Mouse (Mus musculus): ENCODE results near the gene Syt8. TPM values are rescaled to one million over a fixed set of nuclear protein-coding genes. Genes with fewer than 3 reads are reported as not detected.
"Not testable (repeated sequence)": the region's sequence is repeated elsewhere in the genome, so short reads cannot be mapped to it uniquely, and the experiment has no call there.

The Syt8 gene
- polyA plus RNA-seq, 1 experiment from 2014 or later = not detected

DNA sequence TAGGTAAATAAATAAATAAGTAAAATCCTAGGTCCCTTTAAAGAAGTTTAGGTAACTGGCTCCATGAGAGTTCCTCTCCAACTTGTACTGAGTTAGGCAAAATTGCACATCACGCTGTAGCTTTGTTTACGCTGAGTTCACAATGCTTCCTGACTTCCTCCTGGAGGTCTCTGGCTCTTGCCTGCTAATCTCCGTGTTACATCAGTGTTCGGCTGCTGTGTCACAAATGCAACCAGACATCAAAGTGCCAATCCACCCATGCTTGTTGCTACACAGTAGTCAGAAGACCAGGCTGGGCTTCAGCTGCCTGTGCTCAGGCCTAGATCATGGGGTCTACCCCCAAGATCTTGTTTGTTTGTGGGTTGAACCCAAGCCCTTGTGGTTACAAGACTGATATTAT, 31.1 kb upstream of the Syt8 start:
- ATAC-seq = no peak
- 87% methylated on average over 4 of the region's 4 CpGs for WGBS
- H3K4me1 ChIP-seq (ENCODE audit: control insufficient read depth, insufficient read depth, low read depth, low read length) = no peaks in the 10 kb centered on the region
- H3K27ac ChIP-seq (ENCODE audit: low read depth, low read length) = no peak overlapping the region
- H3K9me3 ChIP-seq (ENCODE audit: control insufficient read depth, low read length) = no peaks in the 10 kb centered on the region
- H3K27me3 ChIP-seq (replicated peaks; ENCODE audit: control insufficient read depth, insufficient read depth, low read length) = no peaks in the 10 kb centered on the region
- H3K9ac ChIP-seq (ENCODE audit: low read depth, low read length) = no peak overlapping the region
- H3K4me2 ChIP-seq (ENCODE audit: low read length) = no peak overlapping the region
- no peaks in the 10 kb centered on the region for H3K36me3 ChIP-seq (ENCODE audit: control insufficient read depth, insufficient read depth, low read length)
- H3K4me3 ChIP-seq (ENCODE audit: low read length) = no peak overlapping the region

DNA sequence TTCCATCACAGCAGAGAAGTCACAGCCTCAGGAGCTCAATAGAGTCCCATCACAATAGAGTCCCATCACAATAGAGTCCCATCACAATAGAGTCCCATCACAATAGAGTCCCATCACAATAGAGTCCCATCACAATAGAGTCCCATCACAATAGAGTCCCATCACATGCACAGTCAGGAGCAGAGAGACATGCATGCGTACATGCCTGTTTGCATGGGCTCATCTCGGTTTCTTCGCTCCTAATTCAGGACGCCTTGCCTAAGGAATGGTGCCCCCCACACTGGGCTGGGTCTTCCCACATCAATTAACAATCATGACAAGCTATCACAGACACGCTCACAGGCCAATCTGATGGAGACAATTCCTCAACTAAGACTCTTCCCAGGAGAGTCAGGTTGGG, 29.5 kb upstream of the Syt8 start:
- not testable (repeated sequence) for H3K9ac ChIP-seq (ENCODE audit: low read depth, low read length); H3K4me2 ChIP-seq (ENCODE audit: low read length); H3K36me3 ChIP-seq (ENCODE audit: control insufficient read depth, insufficient read depth, low read length); H3K9me3 ChIP-seq (ENCODE audit: control insufficient read depth, low read length); H3K27me3 ChIP-seq (replicated peaks; ENCODE audit: control insufficient read depth, insufficient read depth, low read length); H3K27ac ChIP-seq (ENCODE audit: low read depth, low read length); H3K4me1 ChIP-seq (ENCODE audit: control insufficient read depth, insufficient read depth, low read depth, low read length); ATAC-seq; H3K4me3 ChIP-seq (ENCODE audit: low read length)
- WGBS = 76% methylated on average over 5 of the region's 5 CpGs

DNA sequence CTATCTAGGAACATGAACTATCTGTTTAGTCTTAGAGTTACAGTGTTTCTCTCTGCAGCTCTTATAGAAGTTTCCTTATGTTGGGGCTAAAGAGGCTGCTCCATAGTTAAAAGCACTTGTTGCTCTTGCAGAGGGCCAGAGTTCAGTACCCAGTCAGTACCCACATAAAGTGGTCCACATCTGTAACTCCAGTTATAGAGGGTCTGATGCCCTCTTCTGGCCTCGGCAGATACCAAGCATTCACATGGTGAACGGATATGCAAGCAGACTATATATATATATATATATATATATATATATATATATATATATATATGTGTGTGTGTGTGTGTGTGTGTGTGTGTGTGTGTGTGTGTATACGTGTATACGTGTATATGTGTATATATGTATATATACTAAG, 26.7 kb upstream of the Syt8 start:
- Histone ChIP-seq H3K9ac (ENCODE audit: low read depth, low read length) (no peak overlapping the region), H3K4me2 (ENCODE audit: low read length) (no peak overlapping the region), H3K27me3 (replicated peaks; ENCODE audit: control insufficient read depth, insufficient read depth, low read length) (no peaks in the 10 kb centered on the region), H3K4me1 (ENCODE audit: control insufficient read depth, insufficient read depth, low read depth, low read length) (no peaks in the 10 kb centered on the region), H3K36me3 (ENCODE audit: control insufficient read depth, insufficient read depth, low read length) (no peaks in the 10 kb centered on the region), H3K27ac (ENCODE audit: low read depth, low read length) (no peak overlapping the region), H3K9me3 (ENCODE audit: control insufficient read depth, low read length) (no peaks in the 10 kb centered on the region), H3K4me3 (ENCODE audit: low read length) (no peak overlapping the region)
- 73% methylated on average over 4 of the region's 4 CpGs for WGBS
- ATAC-seq = no peak

DNA sequence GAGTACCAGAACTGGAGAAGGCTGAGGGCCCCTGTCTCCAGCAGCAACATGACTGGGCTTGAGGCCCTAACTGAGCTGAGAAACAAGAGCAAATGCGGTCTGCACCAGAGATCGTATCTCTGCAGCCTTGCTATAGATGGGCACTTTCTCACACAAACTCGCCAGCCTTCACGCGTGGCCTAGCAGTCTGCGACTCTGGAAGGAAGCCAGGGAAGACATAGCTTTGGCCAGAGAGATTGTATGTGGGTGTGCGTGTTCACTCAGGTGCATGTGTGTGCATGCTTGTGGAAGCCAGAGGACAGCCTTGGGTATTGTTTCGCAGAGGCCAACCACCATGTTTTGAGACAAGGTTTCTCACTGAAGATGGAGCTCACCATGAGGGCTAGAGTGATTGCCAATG, 26.0 kb upstream of the Syt8 start:
- Histone ChIP-seq H3K27me3 (replicated peaks; ENCODE audit: control insufficient read depth, insufficient read depth, low read length) (no peaks in the 10 kb centered on the region), H3K36me3 (ENCODE audit: control insufficient read depth, insufficient read depth, low read length) (no peaks in the 10 kb centered on the region), H3K4me3 (ENCODE audit: low read length) (no peak overlapping the region), H3K4me2 (ENCODE audit: low read length) (no peak overlapping the region), H3K9me3 (ENCODE audit: control insufficient read depth, low read length) (no peaks in the 10 kb centered on the region), H3K9ac (ENCODE audit: low read depth, low read length) (no peak overlapping the region), H3K27ac (ENCODE audit: low read depth, low read length) (no peak overlapping the region), H3K4me1 (ENCODE audit: control insufficient read depth, insufficient read depth, low read depth, low read length) (no peaks in the 10 kb centered on the region)
- no peak for ATAC-seq
- WGBS = 95% methylated on average over 8 of the region's 8 CpGs

DNA sequence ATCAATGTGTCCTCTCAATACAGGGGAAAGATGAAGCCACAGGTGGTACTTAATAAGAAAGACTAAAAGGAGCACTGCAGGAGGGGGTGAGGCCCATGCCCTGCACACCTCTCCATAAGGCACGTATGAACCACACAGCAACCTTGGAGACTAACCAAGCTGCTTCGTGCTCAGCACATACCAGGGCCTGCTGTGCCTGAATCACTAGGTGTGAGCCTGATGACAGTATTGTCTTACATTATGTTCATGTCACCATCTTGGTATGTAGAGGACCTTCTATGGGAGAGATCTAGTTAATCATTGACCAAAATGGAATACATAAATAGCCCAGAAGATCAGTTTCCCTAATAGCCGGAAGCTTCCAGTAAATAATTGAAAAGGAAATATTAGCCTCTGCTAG, 25.0 kb upstream of the Syt8 start:
- Histone ChIP-seq H3K4me3 (ENCODE audit: low read length) (no peak overlapping the region), H3K27ac (ENCODE audit: low read depth, low read length) (no peak overlapping the region)
- WGBS = 79% methylated on average over 3 of the region's 3 CpGs

DNA sequence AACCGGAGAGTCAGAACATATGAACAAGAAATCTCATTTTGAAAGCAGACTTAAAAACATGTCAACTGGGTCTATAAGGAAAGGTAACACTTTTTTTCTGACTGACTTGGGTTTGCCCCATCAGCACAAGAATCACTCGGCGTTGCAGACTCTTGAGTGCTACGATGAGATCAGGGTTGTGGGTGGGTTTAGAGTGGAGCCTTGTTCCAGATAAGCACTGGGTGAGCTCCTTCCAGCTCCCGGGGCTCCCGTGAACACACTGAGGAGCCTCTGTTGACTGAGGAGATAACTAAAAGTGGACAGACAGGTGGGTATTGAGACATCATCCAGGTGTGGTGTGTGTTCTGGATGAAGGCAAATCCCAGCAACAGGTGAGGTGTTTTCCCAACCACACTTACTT, 21.4 kb upstream of the Syt8 start:
- no peak overlapping the region for H3K4me3 ChIP-seq (ENCODE audit: low read length)
- 96% methylated on average over 6 of the region's 6 CpGs for WGBS
- H3K36me3 ChIP-seq (ENCODE audit: control insufficient read depth, insufficient read depth, low read length) = no peaks in the 10 kb centered on the region
- ATAC-seq = no peak
- peaks cover 2% of the 10 kb centered on the region; the same call in 1 of the 2 replicates for H3K9me3 ChIP-seq (ENCODE audit: control insufficient read depth, low read length)
- H3K4me1 ChIP-seq (ENCODE audit: control insufficient read depth, insufficient read depth, low read depth, low read length) = no peaks in the 10 kb centered on the region
- no peak overlapping the region for H3K9ac ChIP-seq (ENCODE audit: low read depth, low read length)
- no peaks in the 10 kb centered on the region for H3K27me3 ChIP-seq (replicated peaks; ENCODE audit: control insufficient read depth, insufficient read depth, low read length)
- H3K27ac ChIP-seq (ENCODE audit: low read depth, low read length) = no peak overlapping the region
- H3K4me2 ChIP-seq (ENCODE audit: low read length) = no peak overlapping the region

More for the DNA sequence above, 25.0 kb upstream of the Syt8 start:
- no peaks in the 10 kb centered on the region for H3K36me3 ChIP-seq (ENCODE audit: control insufficient read depth, insufficient read depth, low read length)
- no peaks in the 10 kb centered on the region for H3K9me3 ChIP-seq (ENCODE audit: control insufficient read depth, low read length)
- no peak overlapping the region for H3K4me2 ChIP-seq (ENCODE audit: low read length)
- H3K4me1 ChIP-seq (ENCODE audit: control insufficient read depth, insufficient read depth, low read depth, low read length) = no peaks in the 10 kb centered on the region
- no peak overlapping the region for H3K9ac ChIP-seq (ENCODE audit: low read depth, low read length)
- no peak for ATAC-seq
- no peaks in the 10 kb centered on the region for H3K27me3 ChIP-seq (replicated peaks; ENCODE audit: control insufficient read depth, insufficient read depth, low read length)

DNA sequence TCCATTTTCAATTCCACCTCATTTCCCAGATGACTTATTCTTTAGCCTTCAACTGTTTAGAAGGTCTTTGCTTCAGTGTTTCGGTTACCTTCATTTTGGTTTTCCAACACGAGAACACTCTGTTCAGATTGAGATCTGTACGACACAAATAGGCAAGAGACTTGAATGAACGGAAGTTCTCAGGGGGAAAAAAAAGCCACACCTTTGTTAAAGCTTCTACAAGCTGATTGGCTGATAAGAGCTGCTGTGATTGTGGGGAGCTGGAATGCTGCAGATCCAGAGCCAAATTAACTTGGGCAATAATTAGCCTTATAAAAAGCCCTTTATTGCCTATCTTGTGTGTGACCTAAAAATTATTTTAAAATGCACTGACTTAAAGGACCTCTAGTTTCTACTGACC, 19.3 kb upstream of the Syt8 start:
- H3K36me3 ChIP-seq (ENCODE audit: control insufficient read depth, insufficient read depth, low read length) = no peaks in the 10 kb centered on the region
- H3K9ac ChIP-seq (ENCODE audit: low read depth, low read length) = no peak overlapping the region
- no peak overlapping the region for H3K4me2 ChIP-seq (ENCODE audit: low read length)
- no peaks in the 10 kb centered on the region for H3K4me1 ChIP-seq (ENCODE audit: control insufficient read depth, insufficient read depth, low read depth, low read length)
- WGBS = 65% methylated on average over 4 of the region's 4 CpGs
- no peak overlapping the region for H3K27ac ChIP-seq (ENCODE audit: low read depth, low read length)
- H3K4me3 ChIP-seq (ENCODE audit: low read length) = no peak overlapping the region
- H3K9me3 ChIP-seq (ENCODE audit: control insufficient read depth, low read length) = peaks cover 2% of the 10 kb centered on the region; the same call in 1 of the 2 replicates
- ATAC-seq = no peak
- no peaks in the 10 kb centered on the region for H3K27me3 ChIP-seq (replicated peaks; ENCODE audit: control insufficient read depth, insufficient read depth, low read length)

DNA sequence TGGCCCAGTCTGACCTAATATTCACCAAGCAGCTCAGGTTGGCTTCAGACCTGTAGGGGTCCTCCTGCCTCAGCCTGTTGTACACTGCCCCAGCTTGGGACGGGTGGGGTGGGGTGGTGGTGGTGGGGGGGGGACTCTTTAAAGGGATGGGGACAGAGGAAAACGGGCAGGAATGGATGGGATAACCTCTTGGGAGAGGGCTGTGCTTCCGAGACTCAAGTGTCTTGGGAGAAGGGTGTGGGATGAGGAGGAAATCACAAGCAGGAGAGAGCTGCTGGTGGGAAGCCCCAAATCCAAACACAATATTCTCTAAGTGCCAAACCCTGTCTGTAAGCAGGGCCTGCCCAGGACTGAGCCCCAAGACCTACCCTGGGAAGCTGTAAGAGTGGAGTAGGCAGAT, 18.4 kb upstream of the Syt8 start:
- WGBS = 79% methylated on average over 3 of the region's 3 CpGs
- H3K27ac ChIP-seq (ENCODE audit: low read depth, low read length) = no peak overlapping the region
- H3K4me1 ChIP-seq (ENCODE audit: control insufficient read depth, insufficient read depth, low read depth, low read length) = no peaks in the 10 kb centered on the region
- H3K9me3 ChIP-seq (ENCODE audit: control insufficient read depth, low read length) = peaks cover 2% of the 10 kb centered on the region; the same call in 1 of the 2 replicates
- ATAC-seq = no peak
- no peak overlapping the region for H3K4me2 ChIP-seq (ENCODE audit: low read length)
- H3K9ac ChIP-seq (ENCODE audit: low read depth, low read length) = no peak overlapping the region
- no peak overlapping the region for H3K4me3 ChIP-seq (ENCODE audit: low read length)
- H3K36me3 ChIP-seq (ENCODE audit: control insufficient read depth, insufficient read depth, low read length) = no peaks in the 10 kb centered on the region
- no peaks in the 10 kb centered on the region for H3K27me3 ChIP-seq (replicated peaks; ENCODE audit: control insufficient read depth, insufficient read depth, low read length)

DNA sequence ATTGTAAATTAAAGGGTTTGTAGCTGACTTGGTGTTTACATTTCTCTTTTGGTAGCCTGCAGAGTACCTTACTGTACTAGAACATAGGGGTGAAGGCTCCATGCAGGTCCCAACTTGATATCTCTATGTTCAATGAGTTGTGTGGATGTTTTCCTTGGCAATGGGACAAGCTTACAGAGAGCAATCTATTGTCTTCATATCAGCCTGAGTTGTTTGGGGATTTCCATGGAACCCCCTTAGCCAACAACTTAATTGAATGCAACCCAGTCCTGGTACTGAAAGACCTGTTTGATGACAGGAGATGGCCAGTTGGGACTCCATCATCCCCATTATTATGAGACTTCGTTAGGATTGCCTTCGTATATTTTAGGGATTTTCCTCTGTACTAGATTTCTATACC, 16.6 kb upstream of the Syt8 start:
- Histone ChIP-seq H3K36me3 (ENCODE audit: control insufficient read depth, insufficient read depth, low read length) (no peaks in the 10 kb centered on the region), H3K9me3 (ENCODE audit: control insufficient read depth, low read length) (peaks cover 2% of the 10 kb centered on the region; the same call in 1 of the 2 replicates), H3K4me3 (ENCODE audit: low read length) (no peak overlapping the region), H3K4me2 (ENCODE audit: low read length) (no peak overlapping the region), H3K4me1 (ENCODE audit: control insufficient read depth, insufficient read depth, low read depth, low read length) (no peaks in the 10 kb centered on the region), H3K27me3 (replicated peaks; ENCODE audit: control insufficient read depth, insufficient read depth, low read length) (no peaks in the 10 kb centered on the region), H3K27ac (ENCODE audit: low read depth, low read length) (no peak overlapping the region), H3K9ac (ENCODE audit: low read depth, low read length) (no peak overlapping the region)
- ATAC-seq = no peak
- WGBS = 89% methylated on average over 2 of the region's 2 CpGs

DNA sequence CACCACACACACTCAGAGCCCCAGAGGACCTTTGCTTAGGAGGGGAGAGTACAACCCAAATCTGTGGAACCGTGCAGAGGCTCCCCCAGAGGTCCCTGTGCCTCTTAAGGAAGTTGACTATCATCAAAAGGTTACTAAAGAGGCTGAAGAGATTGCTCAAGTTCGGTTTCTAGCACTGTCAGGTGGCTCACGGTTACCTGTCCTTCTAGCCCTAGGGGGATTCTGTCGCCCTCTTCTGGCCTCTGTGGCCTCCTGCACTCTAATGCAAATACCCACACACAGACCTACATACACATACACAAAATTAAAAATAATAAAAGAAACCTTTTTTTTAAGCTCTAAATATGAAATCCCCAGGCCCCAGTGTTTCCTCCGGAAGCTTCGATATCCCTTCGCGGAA, 16.0 kb upstream of the Syt8 start:
- ATAC-seq = no peak
- H3K4me3 ChIP-seq (ENCODE audit: low read length) = no peak overlapping the region
- H3K9ac ChIP-seq (ENCODE audit: low read depth, low read length) = no peak overlapping the region
- no peaks in the 10 kb centered on the region for H3K4me1 ChIP-seq (ENCODE audit: control insufficient read depth, insufficient read depth, low read depth, low read length)
- H3K36me3 ChIP-seq (ENCODE audit: control insufficient read depth, insufficient read depth, low read length) = no peaks in the 10 kb centered on the region
- no peak overlapping the region for H3K27ac ChIP-seq (ENCODE audit: low read depth, low read length)
- no peak overlapping the region for H3K4me2 ChIP-seq (ENCODE audit: low read length)
- WGBS = 93% methylated on average over 8 of the region's 8 CpGs
- H3K9me3 ChIP-seq (ENCODE audit: control insufficient read depth, low read length) = peaks cover 2% of the 10 kb centered on the region; the same call in 1 of the 2 replicates
- no peaks in the 10 kb centered on the region for H3K27me3 ChIP-seq (replicated peaks; ENCODE audit: control insufficient read depth, insufficient read depth, low read length)

All from hindbrain, embryonic 16.5 days (tissue).